Mouse (Mus musculus) embryonic facial prominence, embryonic 15.5 days (tissue): ENCODE data around the gene Gan. TPM values are rescaled to one million over a fixed set of nuclear protein-coding genes. Genes with fewer than 3 reads are reported as not detected.

ENCODE experiments used
- ATAC-seq: fragments of 200-750 bp; cut with Nextera tagmentation; 2 replicates; pipeline ENCODE4 v1.8.0; 2017; ENCODE audit warnings: low read depth, moderate TSS enrichment; ENCODE audit not compliant: insufficient number of reproducible peaks, low FRiP score, low TSS enrichment
- H3K27ac ChIP-seq: fragments of 300-500 bp; sonication (generic); replicated peaks from 2 replicates; pipeline ENCODE4 v1.5.1; 2015; ENCODE audit warnings: mild to moderate bottlenecking, inconsistent platforms
- H3K27me3 ChIP-seq: fragments of 300-500 bp; sonication (generic); 2 replicates; pipeline ENCODE4 v1.6.1; 2015; ENCODE audit warnings: inconsistent platforms
- H3K36me3 ChIP-seq: fragments of 300-500 bp; sonication (generic); 2 replicates; pipeline ENCODE4 v1.6.1; 2015; ENCODE audit warnings: mild to moderate bottlenecking, inconsistent platforms
- H3K4me1 ChIP-seq: fragments of 300-500 bp; sonication (generic); 2 replicates; pipeline ENCODE4 v1.6.1; 2015; ENCODE audit warnings: inconsistent platforms
- H3K4me2 ChIP-seq: fragments of 300-500 bp; sonication (generic); replicated peaks from 2 replicates; pipeline ENCODE4 v1.6.1; 2015; ENCODE audit warnings: mild to moderate bottlenecking, inconsistent platforms
- H3K4me3 ChIP-seq: fragments of 300-500 bp; sonication (generic); replicated peaks from 2 replicates; pipeline ENCODE4 v1.5.1; 2015; ENCODE audit warnings: mild to moderate bottlenecking, inconsistent platforms
- H3K9ac ChIP-seq: fragments of 300-500 bp; sonication (generic); 2 replicates; pipeline ENCODE4 v1.6.1; 2015; ENCODE audit warnings: inconsistent platforms
- H3K9me3 ChIP-seq: fragments of 300-500 bp; sonication (generic); replicated peaks from 2 replicates; pipeline ENCODE4 v1.6.1; 2016; ENCODE audit warnings: inconsistent platforms
- WGBS: fragments of 180-500 bp; shearing (Covaris S2); methylation state at CpG from one replicate; pipeline ENCODE4 v1.1.7; 2015; 5-methylcytosine and 5-hydroxymethylcytosine counted together
- polyA plus RNA-seq: library from polyadenylated mRNA; unstranded; fragments of >200 nt; fragmentation: Nextera tagmentation; extraction: Ambion mirVana; gene quantifications from 2 replicates; pipeline ENCODE4 v1.2.1, GENCODE M21; 2015

The Gan gene
- polyA plus RNA-seq, 1 experiment from 2014 or later = 2.9 TPM

- no peaks in the 10 kb centered on the region for H3K9me3 ChIP-seq
- H3K9ac ChIP-seq = no peak overlapping the region
- H3K4me1 ChIP-seq = peaks cover 20% of the 10 kb centered on the region
- no peak overlapping the region for H3K4me3 ChIP-seq
- ATAC-seq = no peak
- H3K27ac ChIP-seq = no peak overlapping the region
- WGBS = 73% methylated on average over 9 of the region's 9 CpGs
- H3K4me2 ChIP-seq = no peak overlapping the region
- no peaks in the 10 kb centered on the region for H3K27me3 ChIP-seq
- H3K36me3 ChIP-seq = peaks cover 46% of the 10 kb centered on the region
These were observed 42.9 kb downstream of the Gan start for GRCm38 (mm10) chr8:117200803-117201202.

- no peak overlapping the region for H3K4me2 ChIP-seq
- ATAC-seq = no peak
- no peak overlapping the region for H3K9ac ChIP-seq
- H3K4me1 ChIP-seq = peaks cover 20% of the 10 kb centered on the region
- H3K4me3 ChIP-seq = no peak overlapping the region
- no peaks in the 10 kb centered on the region for H3K9me3 ChIP-seq
- H3K27me3 ChIP-seq = no peaks in the 10 kb centered on the region
- peaks cover 43% of the 10 kb centered on the region for H3K36me3 ChIP-seq
- no peak overlapping the region for H3K27ac ChIP-seq
- WGBS = 73% methylated on average over 19 of the region's 19 CpGs
These were observed 43.5 kb downstream of the Gan start for GRCm38 (mm10) chr8:117201221-117202017.

GRCm38 (mm10) chr8:117203085-117203484, 45.1 kb downstream of the Gan start:
- WGBS = 88% methylated on average over 4 of the region's 4 CpGs

GRCm38 (mm10) chr8:117205884-117206283, 47.9 kb downstream of the Gan start:
- H3K27me3 ChIP-seq = no peaks in the 10 kb centered on the region
- WGBS = 87% methylated on average over 4 of the region's 4 CpGs
- no peak overlapping the region for H3K4me2 ChIP-seq
- H3K9ac ChIP-seq = no peak overlapping the region
- H3K4me1 ChIP-seq = no peaks in the 10 kb centered on the region
- H3K36me3 ChIP-seq = peaks cover 44% of the 10 kb centered on the region
- H3K9me3 ChIP-seq = no peaks in the 10 kb centered on the region
- H3K4me3 ChIP-seq = no peak overlapping the region
- no peak for ATAC-seq
- H3K27ac ChIP-seq = no peak overlapping the region

More at GRCm38 (mm10) chr8:117203085-117203484, 45.1 kb downstream of the Gan start:
- Histone ChIP-seq H3K9me3 (no peaks in the 10 kb centered on the region), H3K4me2 (no peak overlapping the region), H3K4me3 (no peak overlapping the region), H3K27ac (no peak overlapping the region), H3K9ac (no peak overlapping the region), H3K36me3 (peaks cover 35% of the 10 kb centered on the region), H3K4me1 (peaks cover 16% of the 10 kb centered on the region), H3K27me3 (no peaks in the 10 kb centered on the region)
- ATAC-seq = no peak

- WGBS = 88% methylated on average over 7 of the region's 7 CpGs
- H3K27me3 ChIP-seq = no peaks in the 10 kb centered on the region
- peaks cover 39% of the 10 kb centered on the region for H3K36me3 ChIP-seq
- H3K9ac ChIP-seq = no peak overlapping the region
- ATAC-seq = no peak
- H3K4me3 ChIP-seq = no peak overlapping the region
- no peaks in the 10 kb centered on the region for H3K9me3 ChIP-seq
- H3K4me1 ChIP-seq = no peaks in the 10 kb centered on the region
- no peak overlapping the region for H3K4me2 ChIP-seq
- no peak overlapping the region for H3K27ac ChIP-seq
These were observed 48.7 kb downstream of the Gan start for GRCm38 (mm10) chr8:117206636-117207035.

- no peak for ATAC-seq
These were observed 51.2 kb downstream of the Gan start for GRCm38 (mm10) chr8:117209150-117209549.

GRCm38 (mm10) chr8:117212100-117212499, 54.2 kb downstream of the Gan start:
- Histone ChIP-seq H3K27ac (no peak overlapping the region), H3K4me3 (no peak overlapping the region), H3K27me3 (no peaks in the 10 kb centered on the region), H3K4me2 (no peak overlapping the region), H3K9ac (no peak overlapping the region), H3K4me1 (no peaks in the 10 kb centered on the region), H3K36me3 (peaks cover 23% of the 10 kb centered on the region), H3K9me3 (no peaks in the 10 kb centered on the region)
- 88% methylated on average over 11 of the region's 11 CpGs for WGBS
- no peak for ATAC-seq

More at GRCm38 (mm10) chr8:117209150-117209549, 51.2 kb downstream of the Gan start:
- H3K4me1 ChIP-seq = no peaks in the 10 kb centered on the region
- 88% methylated on average over 12 of the region's 12 CpGs for WGBS
- H3K9ac ChIP-seq = no peak overlapping the region
- H3K36me3 ChIP-seq = peaks cover 31% of the 10 kb centered on the region
- no peaks in the 10 kb centered on the region for H3K27me3 ChIP-seq
- H3K4me3 ChIP-seq = no peak overlapping the region
- H3K4me2 ChIP-seq = no peak overlapping the region
- H3K27ac ChIP-seq = no peak overlapping the region
- no peaks in the 10 kb centered on the region for H3K9me3 ChIP-seq

- H3K4me2 ChIP-seq = no peak overlapping the region
- H3K9me3 ChIP-seq = no peaks in the 10 kb centered on the region
- H3K9ac ChIP-seq = no peak overlapping the region
- H3K27ac ChIP-seq = no peak overlapping the region
- no peaks in the 10 kb centered on the region for H3K4me1 ChIP-seq
- no peaks in the 10 kb centered on the region for H3K27me3 ChIP-seq
- H3K4me3 ChIP-seq = no peak overlapping the region
- no peak for ATAC-seq
- H3K36me3 ChIP-seq = peaks cover 13% of the 10 kb centered on the region
- WGBS = 92% methylated on average over 2 of the region's 2 CpGs
These were observed 59.8 kb downstream of the Gan start for GRCm38 (mm10) chr8:117217724-117218123.

- no peak overlapping the region for H3K4me3 ChIP-seq
- 0 out of 2 replicates have a peak, but pooled peaks cover 4% of the 10 kb centered on the region for H3K4me1 ChIP-seq
- WGBS = 67% methylated on average over 6 of the region's 6 CpGs
- no peak overlapping the region for H3K4me2 ChIP-seq
- H3K27me3 ChIP-seq = no peaks in the 10 kb centered on the region
- H3K27ac ChIP-seq = no peak overlapping the region
- ATAC-seq = no peak
- H3K9me3 ChIP-seq = no peaks in the 10 kb centered on the region
- no peaks in the 10 kb centered on the region for H3K36me3 ChIP-seq
- no peak overlapping the region for H3K9ac ChIP-seq
These were observed 64.5 kb downstream of the Gan start for GRCm38 (mm10) chr8:117222396-117222795.

GRCm38 (mm10) chr8:117224630-117225029, 66.7 kb downstream of the Gan start:
- Histone ChIP-seq H3K4me3 (peak overlapping the region; percentile 36), H3K27me3 (no peaks in the 10 kb centered on the region), H3K27ac (no peak overlapping the region), H3K4me1 (0 out of 2 replicates have a peak, but pooled peaks cover 4% of the 10 kb centered on the region), H3K4me2 (peak overlapping the region; percentile 50), H3K9me3 (no peaks in the 10 kb centered on the region), H3K36me3 (no peaks in the 10 kb centered on the region), H3K9ac (no peak overlapping the region)
- 12% methylated on average over 9 of the region's 9 CpGs for WGBS
- ATAC-seq = peak; percentile 72; the same call in 1 of the 2 replicates

GRCm38 (mm10) chr8:117226306-117226705, 68.4 kb downstream of the Gan start:
- WGBS = 74% methylated on average over 12 of the region's 12 CpGs
- Histone ChIP-seq H3K27ac (no peak overlapping the region), H3K27me3 (no peaks in the 10 kb centered on the region), H3K9me3 (no peaks in the 10 kb centered on the region), H3K4me3 (no peak overlapping the region), H3K4me1 (0 out of 2 replicates have a peak, but pooled peaks cover 4% of the 10 kb centered on the region), H3K4me2 (no peak overlapping the region), H3K9ac (no peak overlapping the region), H3K36me3 (no peaks in the 10 kb centered on the region)
- no peak for ATAC-seq
